Mouse (Mus musculus): ENCODE results near the gene Pias4. TPM values are rescaled to one million over a fixed set of nuclear protein-coding genes. Genes with fewer than 3 reads are reported as not detected.
A peak's percentile ranks its signal among the peaks of the same experiment; 100 is the strongest.

The Pias4 gene
- total RNA-seq, 2 experiments from 2014 or later, result 26.7 to 32.0 TPM

GRCm38 (mm10) chr10:81162318-81162652, 5.4 kb downstream of the Pias4 start:
- intact Hi-C loops (cut with DNase I), result no loop called here
- Histone ChIP-seq H3K27ac (no peak overlapping the region), H3K4me3 (no peak overlapping the region)
- TF ChIP-seq CTCF (IDR thresholded peaks at IDR 0.05), result no peak
- no peak for DNase-seq (ENCODE audit: extremely low spot score in 1 of 2, low spot score in 2 of 2)

DNA sequence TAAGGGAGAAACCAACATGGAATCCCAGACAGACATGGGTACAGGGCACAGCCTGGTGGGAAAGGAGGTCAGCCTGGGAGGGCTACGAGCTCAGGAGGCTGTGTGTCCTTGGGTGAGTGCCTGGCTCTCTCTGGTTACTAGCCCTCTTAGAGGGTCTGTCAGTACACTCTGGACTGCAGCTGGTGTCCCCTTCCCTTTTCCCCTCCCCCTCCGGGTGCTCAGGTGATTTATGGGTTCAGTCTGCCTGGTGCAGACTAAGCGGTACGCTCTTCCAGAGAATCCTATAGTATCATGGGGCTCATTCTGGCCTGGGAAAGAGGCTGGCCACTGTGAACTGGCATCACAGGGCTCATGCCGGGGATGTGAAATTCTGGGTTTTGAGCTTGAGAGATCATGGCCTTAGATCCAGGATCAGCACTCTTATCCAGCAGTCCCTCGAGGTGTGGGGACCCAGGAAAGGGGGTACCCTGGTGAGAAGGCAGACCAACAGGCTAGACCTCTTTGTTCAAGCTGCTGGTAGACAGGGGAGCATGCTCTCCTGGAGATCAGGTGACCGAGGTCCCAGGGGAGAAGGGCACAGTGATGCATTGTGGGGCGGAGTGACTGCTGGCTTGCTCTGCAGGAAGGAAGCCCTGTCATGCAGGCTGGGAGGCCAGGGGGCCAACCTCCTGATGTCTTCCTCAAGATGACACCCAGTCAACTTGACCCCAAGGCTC, 6.0 kb downstream of the Pias4 start:
- Histone ChIP-seq H3K27ac (no peak overlapping the region), H3K4me3 (no peak overlapping the region)
- intact Hi-C loops (cut with DNase I), result no loop called here
- no peak for TF ChIP-seq CTCF (IDR thresholded peaks at IDR 0.05)
- DNase-seq (ENCODE audit: extremely low spot score in 1 of 2, low spot score in 2 of 2), result no peak

DNA sequence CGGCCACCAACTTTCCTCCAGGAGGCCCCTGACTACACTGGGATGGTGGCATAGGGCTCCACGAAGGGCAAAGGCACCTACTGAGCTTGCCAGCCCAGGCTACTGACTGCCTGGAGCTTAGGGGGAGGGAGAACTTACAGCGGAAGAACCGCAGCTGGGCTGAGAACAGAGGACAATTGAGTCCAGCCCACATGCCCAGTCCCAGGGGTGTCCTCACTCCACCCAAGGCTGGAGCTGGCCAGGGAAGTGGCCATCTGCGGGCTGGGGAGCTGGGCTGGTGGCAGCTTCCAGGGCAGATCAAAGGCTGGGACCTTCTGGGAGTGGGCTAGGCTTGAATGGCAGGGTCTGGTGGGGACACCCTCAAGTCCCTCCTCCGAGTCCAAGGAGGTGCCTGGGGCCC, 13.0 kb downstream of the Pias4 start:
- TF ChIP-seq CTCF (IDR thresholded peaks at IDR 0.05), result no peak
- peak overlapping the region; percentile 50; the same call in 1 of the 2 replicates for H3K27ac ChIP-seq
- no peak for DNase-seq (ENCODE audit: extremely low spot score in 1 of 2, low spot score in 2 of 2)
- no peak overlapping the region for H3K4me3 ChIP-seq
- intact Hi-C loops (cut with DNase I), result no loop called here

DNA sequence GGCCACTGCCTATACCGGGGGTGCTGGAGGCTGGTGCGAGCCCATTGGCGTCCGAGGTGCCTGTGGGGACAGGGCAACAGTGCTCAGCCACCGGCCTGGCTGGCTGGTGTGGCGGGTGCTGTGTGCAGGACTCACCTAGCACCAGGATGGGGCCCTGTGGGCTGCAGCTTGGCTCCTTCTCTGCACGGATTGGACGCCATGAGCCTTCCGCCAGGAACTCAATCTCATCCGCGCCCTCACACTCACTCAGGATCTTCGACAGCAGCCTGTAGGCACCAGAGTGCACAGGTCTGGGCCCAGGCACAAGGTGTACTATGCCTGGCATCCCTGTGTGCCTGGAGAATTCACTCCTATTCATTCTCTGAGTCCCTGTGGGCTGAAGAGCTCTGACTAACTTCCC, 13.4 kb downstream of the Pias4 start:
- DNase-seq (ENCODE audit: extremely low spot score in 1 of 2, low spot score in 2 of 2), result no peak
- intact Hi-C loops (cut with DNase I), result no loop called here
- Histone ChIP-seq H3K4me3 (no peak overlapping the region), H3K27ac (peak overlapping the region; percentile 47; the same call in 1 of the 2 replicates)
- TF ChIP-seq CTCF (IDR thresholded peaks at IDR 0.05), result no peak

- TF ChIP-seq CTCF (IDR thresholded peaks at IDR 0.05), result no peak
- no peak for DNase-seq (ENCODE audit: extremely low spot score in 1 of 2, low spot score in 2 of 2)
- intact Hi-C loops (cut with DNase I), result no loop called here
- H3K4me3 ChIP-seq, result no peak overlapping the region
- no peak overlapping the region for H3K27ac ChIP-seq
These were observed 15.1 kb downstream of the Pias4 start for GRCm38 (mm10) chr10:81152609-81153008.

GRCm38 (mm10) chr10:81151261-81151660, 16.5 kb downstream of the Pias4 start:
- no peak overlapping the region for H3K27ac ChIP-seq
- no peak for DNase-seq (ENCODE audit: extremely low spot score in 1 of 2, low spot score in 2 of 2)
- TF ChIP-seq CTCF (IDR thresholded peaks at IDR 0.05), result no peak
- no peak overlapping the region for H3K4me3 ChIP-seq
- intact Hi-C loops (cut with DNase I), result no loop called here

DNA sequence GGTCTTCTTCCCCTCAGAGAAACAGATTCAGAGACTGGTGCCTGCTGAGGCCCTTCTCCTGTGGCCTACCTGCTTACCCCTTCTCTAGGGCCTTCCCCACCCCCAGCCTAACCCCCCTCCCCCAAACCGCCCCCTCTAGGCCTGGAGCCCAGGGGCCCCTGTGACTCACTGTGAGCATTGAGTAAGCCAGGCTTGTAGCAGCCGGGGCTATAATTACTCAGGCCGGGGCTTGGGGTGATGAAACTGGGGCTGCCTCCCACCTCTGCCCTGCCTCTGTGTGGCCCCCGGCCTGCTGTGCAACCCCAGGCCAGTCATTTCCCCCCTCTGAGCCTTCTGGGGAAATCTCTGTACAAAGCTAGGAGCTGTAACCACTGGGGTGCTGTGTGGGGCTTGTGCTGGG, 21.4 kb downstream of the Pias4 start:
- intact Hi-C loops (cut with DNase I), result no loop called here
- DNase-seq (ENCODE audit: extremely low spot score in 1 of 2, low spot score in 2 of 2), result no peak
- no peak for TF ChIP-seq CTCF (IDR thresholded peaks at IDR 0.05)
- Histone ChIP-seq H3K27ac (peak overlapping the region; percentile 28), H3K4me3 (no peak overlapping the region)

DNA sequence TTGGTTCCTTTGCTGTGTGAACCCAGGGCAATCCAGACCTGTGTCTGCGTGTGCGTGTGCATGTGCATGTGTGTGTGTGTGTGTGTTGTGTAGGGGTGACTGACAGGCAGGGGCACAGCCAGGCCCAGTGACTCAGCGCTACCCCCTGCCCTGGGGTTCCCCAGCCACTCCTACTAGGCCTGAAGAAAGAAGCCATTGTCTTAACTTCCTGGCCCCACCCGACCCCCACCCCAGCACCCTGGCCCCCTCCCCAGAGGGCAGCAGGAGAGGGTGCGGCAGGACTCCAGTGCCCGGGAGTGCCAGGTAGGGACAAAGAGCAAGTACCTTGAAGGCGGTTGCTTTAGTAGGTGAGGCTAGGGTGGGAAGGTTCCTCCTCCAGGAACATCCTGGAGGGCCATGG, 21.9 kb downstream of the Pias4 start:
- intact Hi-C loops (cut with DNase I), result no loop called here
- H3K27ac ChIP-seq, result peak overlapping the region; percentile 28
- no peak for TF ChIP-seq CTCF (IDR thresholded peaks at IDR 0.05)

GRCm38 (mm10) chr10:81145307-81145706, 22.4 kb downstream of the Pias4 start:
- H3K4me3 ChIP-seq, result no peak overlapping the region
- DNase-seq (ENCODE audit: extremely low spot score in 1 of 2, low spot score in 2 of 2), result no peak
- intact Hi-C loops (cut with DNase I), result no loop called here
- H3K27ac ChIP-seq, result no peak overlapping the region
- TF ChIP-seq CTCF (IDR thresholded peaks at IDR 0.05), result no peak

More for the DNA sequence above, 21.9 kb downstream of the Pias4 start:
- H3K4me3 ChIP-seq, result no peak overlapping the region
- no peak for DNase-seq (ENCODE audit: extremely low spot score in 1 of 2, low spot score in 2 of 2)

- intact Hi-C loops (cut with DNase I), result no loop called here
These were observed 23.1 kb downstream of the Pias4 start for GRCm38 (mm10) chr10:81144667-81145066.

GRCm38 (mm10) chr10:81143845-81144437, 23.8 kb downstream of the Pias4 start:
- H3K4me3 ChIP-seq, result no peak overlapping the region
- H3K27ac ChIP-seq, result no peak overlapping the region
- intact Hi-C loops (cut with DNase I), result no loop called here
- no peak for DNase-seq (ENCODE audit: extremely low spot score in 1 of 2, low spot score in 2 of 2)
- TF ChIP-seq CTCF (IDR thresholded peaks at IDR 0.05), result no peak

More at GRCm38 (mm10) chr10:81144667-81145066, 23.1 kb downstream of the Pias4 start:
- no peak overlapping the region for H3K4me3 ChIP-seq
- no peak for DNase-seq (ENCODE audit: extremely low spot score in 1 of 2, low spot score in 2 of 2)
- no peak overlapping the region for H3K27ac ChIP-seq
- TF ChIP-seq CTCF (IDR thresholded peaks at IDR 0.05), result no peak

GRCm38 (mm10) chr10:81143157-81143633, 24.5 kb downstream of the Pias4 start:
- no peak for DNase-seq (ENCODE audit: extremely low spot score in 1 of 2, low spot score in 2 of 2)
- Histone ChIP-seq H3K27ac (peak overlapping the region; percentile 34; the same call in 1 of the 2 replicates), H3K4me3 (no peak overlapping the region)
- intact Hi-C loops (cut with DNase I), result no loop called here
- no peak for TF ChIP-seq CTCF (IDR thresholded peaks at IDR 0.05)

All from left cerebral cortex, adult 2 months (tissue).